In the genomic region with DNA sequence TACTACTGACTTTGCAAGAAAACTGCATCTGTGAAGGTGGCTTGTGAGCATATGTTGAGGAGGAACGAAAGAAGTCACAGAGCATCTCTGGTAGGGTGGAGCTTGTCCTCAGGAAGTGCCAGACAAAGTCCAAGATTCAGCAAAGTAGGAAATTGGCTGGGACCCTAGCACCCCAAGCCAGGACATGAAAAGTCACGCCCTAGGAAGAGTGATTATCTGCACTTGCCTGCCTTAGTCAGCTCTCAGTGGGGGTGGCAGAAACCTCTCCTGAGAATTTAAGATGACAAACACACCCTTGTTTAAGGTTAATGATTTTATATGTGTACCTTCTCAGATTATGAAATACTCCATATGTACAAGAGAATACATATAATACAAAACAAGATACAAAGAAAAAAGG, we compare ENCODE assay signal across 28 mouse cellular contexts. TPM values are rescaled to one million over a fixed set of nuclear protein-coding genes. Genes with fewer than 3 reads are reported as not detected.
"Had no signal": no experiment of that assay in that cellular context is flagged by ENCODE, and none has a peak within 500 bp of the region (broad histone marks: within the 10 kb centered on the region; RNA-seq: fewer than 3 reads in every experiment).

No protein-coding gene starts in this region.

- ATAC-seq: hindbrain, postnatal 0 days had no signal

- H3K9ac ChIP-seq: heart, embryonic 13.5 days; heart, embryonic 15.5 days; hindbrain, embryonic 13.5 days; hindbrain, embryonic 15.5 days; limb, embryonic 12.5 days had no signal

- H3K4me3 ChIP-seq: heart, adult 2 months; heart, embryonic 13.5 days; heart, embryonic 15.5 days; hindbrain, embryonic 13.5 days; hindbrain, embryonic 15.5 days; layer of hippocampus, adult 2 months; left cerebral cortex, adult 2 months; limb, embryonic 10.5 days; limb, embryonic 12.5 days had no signal

- H3K4me1 ChIP-seq: heart, embryonic 15.5 days; hindbrain, embryonic 13.5 days; hindbrain, embryonic 15.5 days; limb, embryonic 10.5 days; limb, embryonic 12.5 days had no signal

- H3K27me3 ChIP-seq: heart, embryonic 15.5 days; hindbrain, embryonic 13.5 days had no signal

- DNase-seq: gastrocnemius, postnatal 14 days; gastrocnemius, postnatal 36 days; heart, adult 11 months; heart, adult 2 months; heart, postnatal 14 days; heart, postnatal 36 days; kidney, adult 18-20 months; kidney, adult 8-10 months; kidney, postnatal 10 days; kidney, postnatal 25 days; kidney, postnatal 4 days; liver had no signal

- H3K9me3 ChIP-seq: heart, embryonic 13.5 days; heart, embryonic 15.5 days; hindbrain, embryonic 13.5 days; hindbrain, embryonic 15.5 days; limb, embryonic 10.5 days; limb, embryonic 12.5 days had no signal

- H3K36me3 ChIP-seq: heart, embryonic 13.5 days; heart, embryonic 15.5 days; hindbrain, embryonic 13.5 days; hindbrain, embryonic 15.5 days; limb, embryonic 10.5 days; limb, embryonic 12.5 days had no signal

- H3K4me2 ChIP-seq: heart, embryonic 11.5 days; heart, embryonic 13.5 days; heart, embryonic 15.5 days; hindbrain, embryonic 13.5 days; hindbrain, embryonic 15.5 days; limb, embryonic 12.5 days; liver, embryonic 11.5 days had no signal

- H3K27ac ChIP-seq: heart, adult 2 months; heart, embryonic 13.5 days; heart, embryonic 15.5 days; hindbrain, embryonic 13.5 days; hindbrain, embryonic 15.5 days; hindbrain, postnatal 0 days; layer of hippocampus, adult 2 months; left cerebral cortex, adult 2 months; limb, embryonic 10.5 days; limb, embryonic 12.5 days had no signal

RNA-seq across cellular contexts. Expression of gene Tmprss2, which starts 7.3 kb away (rescaled TPM):
- total RNA-seq: gastrocnemius, adult 8-10 months; gastrocnemius, postnatal 14 days; gastrocnemius, postnatal 36 days; heart, adult 2 months; heart, postnatal 36 days; hematopoietic stem cell, adult 5-6 weeks; hindbrain, postnatal 0 days; layer of hippocampus, adult 2 months; layer of hippocampus, postnatal 25 days; left cerebral cortex, adult 2 months; left cerebral cortex, postnatal 14 days; left cerebral cortex, postnatal 36 days had no signal
- polyA plus RNA-seq: hindbrain, embryonic 13.5 days had no signal
